Mouse (Mus musculus) spleen, adult 2 months (tissue): ENCODE results near the gene Ikzf1.

ENCODE experiments used
- CTCF ChIP-seq: fragments of 200-500 bp; IDR thresholded peaks from 2 replicates; pipeline ENCODE4 v1.5.1; 2011; ENCODE audit warnings: mild to moderate bottlenecking, inconsistent platforms; ENCODE audit not compliant: insufficient read depth, insufficient read length, insufficient replicate concordance; ENCODE audit errors: extremely low read depth
- POLR2A ChIP-seq: fragments of 200-500 bp; IDR thresholded peaks from 2 replicates; pipeline ENCODE4 v1.6.1; 2011; ENCODE audit warnings: low read depth, low read length, inconsistent platforms

GRCm38 (mm10) chr11:11769281-11769680, 84.5 kb downstream of the Ikzf1 start:
- TF ChIP-seq CTCF = no peak
- no peak for TF ChIP-seq POLR2A
